Mouse (Mus musculus) bone marrow, adult 2 months (tissue): Measurements from ENCODE around the gene Tbccd1. TPM values are rescaled to one million over a fixed set of nuclear protein-coding genes. Genes with fewer than 3 reads are reported as not detected.

Experiments
- H3K27ac ChIP-seq: fragments of 200-500 bp; 2 replicates; pipeline ENCODE4 v1.5.1; 2012; ENCODE audit warnings: low read depth, mild to moderate bottlenecking, control low read depth, inconsistent platforms, low read length; ENCODE audit not compliant: control insufficient read depth, poor library complexity, insufficient read depth
- H3K4me1 ChIP-seq: fragments of 200-500 bp; 2 replicates; pipeline ENCODE4 v1.6.1; 2011; ENCODE audit warnings: low read length; ENCODE audit not compliant: control insufficient read depth, insufficient read depth
- H3K4me3 ChIP-seq: fragments of 200-500 bp; replicated peaks from 2 replicates; pipeline ENCODE3; 2011; ENCODE audit warnings: mild to moderate bottlenecking, low read depth, low read length, control low read depth; ENCODE audit not compliant: control insufficient read depth
- CTCF ChIP-seq: fragments of 200-500 bp; IDR thresholded peaks from 2 replicates; pipeline ENCODE4 v1.5.1; 2011; ENCODE audit warnings: low read length, control low read depth; ENCODE audit not compliant: control insufficient read depth, insufficient read depth
- POLR2A ChIP-seq: fragments of 200-500 bp; IDR thresholded peaks from 2 replicates; pipeline ENCODE4 v1.6.1; 2011; ENCODE audit warnings: low read depth, mild to moderate bottlenecking, control low read depth, low read length, borderline replicate concordance; ENCODE audit not compliant: control insufficient read depth
- WGBS: fragments of 180-500 bp; shearing (Covaris S2); methylation state at CpG from one replicate; pipeline ENCODE4 v1.1.7; 2018; 5-methylcytosine and 5-hydroxymethylcytosine counted together
- polyA plus RNA-seq: library from polyadenylated mRNA; stranded (reverse); fragments of >200 nt; gene quantifications from 2 replicates; pipeline ENCODE4 v1.2.4, GENCODE M21; 2011; ENCODE audit warnings: low replicate concordance; ENCODE audit not compliant: missing spikeins, insufficient read depth, insufficient read length

Gene Tbccd1
- polyA plus RNA-seq, 1 experiment: 15.6 TPM

- H3K27ac ChIP-seq: no peak within 1 kb of the TSS
- H3K4me3 ChIP-seq: no peak within 1 kb of the TSS
- WGBS: 7% methylated on average over 11 of the region's 11 CpGs
- TF ChIP-seq CTCF (no peak), POLR2A (no peak)
- H3K4me1 ChIP-seq: no peaks in the 10 kb centered on the region
Observed at GRCm38 (mm10) chr16:22890683-22891510, 33.4 kb upstream of the Tbccd1 start, which contains the start of gene Ahsg. Ahsg (plus strand) TSS chr16:22891277.

GRCm38 (mm10) chr16:22889716-22890115 lies 32.2 kb upstream of the Tbccd1 start:
- Histone ChIP-seq H3K4me3 (no peak overlapping the region), H3K27ac (no peak overlapping the region), H3K4me1 (no peaks in the 10 kb centered on the region)
- WGBS: 29% methylated on average over 8 of the region's 8 CpGs
- no peak for TF ChIP-seq POLR2A
- no peak for TF ChIP-seq CTCF

GRCm38 (mm10) chr16:22888835-22889234 lies 31.4 kb upstream of the Tbccd1 start:
- H3K27ac ChIP-seq: no peak overlapping the region
- H3K4me3 ChIP-seq: no peak overlapping the region
- TF ChIP-seq CTCF: no peak
- no peak for TF ChIP-seq POLR2A
- H3K4me1 ChIP-seq: no peaks in the 10 kb centered on the region
- 79% methylated on average over 4 of the region's 4 CpGs for WGBS

- no peaks in the 10 kb centered on the region for H3K4me1 ChIP-seq
- 73% methylated on average over 3 of the region's 3 CpGs for WGBS
- no peak overlapping the region for H3K4me3 ChIP-seq
- TF ChIP-seq POLR2A: no peak
- no peak for TF ChIP-seq CTCF
- H3K27ac ChIP-seq: no peak overlapping the region
Observed at GRCm38 (mm10) chr16:22886726-22887125, 29.3 kb upstream of the Tbccd1 start.

- no peak overlapping the region for H3K27ac ChIP-seq
- 22% methylated on average over 4 of the region's 4 CpGs for WGBS
- TF ChIP-seq POLR2A (no peak), CTCF (no peak)
- no peak overlapping the region for H3K4me3 ChIP-seq
- no peaks in the 10 kb centered on the region for H3K4me1 ChIP-seq
Observed at GRCm38 (mm10) chr16:22885356-22885755, 27.9 kb upstream of the Tbccd1 start.

- WGBS: 67% methylated on average over 5 of the region's 5 CpGs
- no peaks in the 10 kb centered on the region for H3K4me1 ChIP-seq
- TF ChIP-seq CTCF (no peak), POLR2A (no peak)
- H3K27ac ChIP-seq: no peak overlapping the region
- no peak overlapping the region for H3K4me3 ChIP-seq
Observed at GRCm38 (mm10) chr16:22883441-22883840, 26.0 kb upstream of the Tbccd1 start.

- TF ChIP-seq POLR2A (no peak), CTCF (no peak)
- no peaks in the 10 kb centered on the region for H3K4me1 ChIP-seq
- WGBS: 23% methylated on average over 4 of the region's 4 CpGs
- H3K27ac ChIP-seq: no peak overlapping the region
- no peak overlapping the region for H3K4me3 ChIP-seq
Observed at GRCm38 (mm10) chr16:22881487-22881886, 24.0 kb upstream of the Tbccd1 start.

- no peaks in the 10 kb centered on the region for H3K4me1 ChIP-seq
- 57% methylated on average over 6 of the region's 6 CpGs for WGBS
- TF ChIP-seq POLR2A (no peak), CTCF (no peak)
- no peak overlapping the region for H3K4me3 ChIP-seq
- no peak overlapping the region for H3K27ac ChIP-seq
Observed at GRCm38 (mm10) chr16:22880900-22881299, 23.4 kb upstream of the Tbccd1 start.

- WGBS: 84% methylated on average over 7 of the region's 7 CpGs
- Histone ChIP-seq H3K27ac (no peak overlapping the region), H3K4me3 (no peak overlapping the region), H3K4me1 (no peaks in the 10 kb centered on the region)
- TF ChIP-seq CTCF (no peak), POLR2A (no peak)
Observed at GRCm38 (mm10) chr16:22879945-22880595, 22.6 kb upstream of the Tbccd1 start.
